Mouse (Mus musculus): ENCODE measurements around the gene Ppp6r3.

GRCm38 (mm10) chr19:3593379-3594055 is 18.0 kb upstream of the Ppp6r3 start:
- TF ChIP-seq POLR2A (IDR thresholded peaks at IDR 0.05; ENCODE audit: low read depth, low read length) = no peak
- no peak for TF ChIP-seq CTCF (IDR thresholded peaks at IDR 0.05; ENCODE audit: extremely low read depth, insufficient read depth, insufficient read length, insufficient replicate concordance)
